Mouse (Mus musculus) ES-E14 (cell line): ENCODE measurements at regions not wholly inside any gene's neighbourhood (a gene's known extent, or its start where the extent isn't known, plus 50 kb on each side); places are given as distances from the start of the nearest gene placed in this dataset.

Experiments used
- DNase-seq: peaks from one replicate; pipeline ENCODE4 v3.0.0-alpha.2; 2013; ENCODE audit warnings: low read depth, low spot score
- H3K27ac ChIP-seq: 2 replicates; pipeline ENCODE4 v1.5.1; 2012; ENCODE audit warnings: low read depth, mild to moderate bottlenecking, low read length, moderate library complexity, mixed read lengths; ENCODE audit not compliant: poor library complexity, insufficient read depth, severe bottlenecking
- H3K36me3 ChIP-seq: 2 replicates; pipeline ENCODE4 v1.6.1; 2012; ENCODE audit warnings: mild to moderate bottlenecking, low read length, moderate library complexity, mixed read lengths; ENCODE audit not compliant: control insufficient read depth, poor library complexity, insufficient read depth, severe bottlenecking
- H3K4me1 ChIP-seq, 2 experiments: fragments of 150-350 bp in 1 of 2; sonication (generic) in 1 of 2; 2 replicates each; pipeline ENCODE4 v1.6.1; 2012; ENCODE audit warnings: low read length in 2 of 2, mild to moderate bottlenecking in 1 of 2, mixed read lengths in 1 of 2; ENCODE audit not compliant: control insufficient read depth in 2 of 2, insufficient read depth in 2 of 2, poor library complexity in 1 of 2
- H3K4me3 ChIP-seq, 2 experiments: fragments of 150-350 bp in 1 of 2; sonication (generic) in 1 of 2; 2 replicates each; pipeline ENCODE4 v1.5.1; 2012; ENCODE audit warnings: low read length in 2 of 2, low read depth in 1 of 2, mild to moderate bottlenecking in 1 of 2, mixed read lengths in 1 of 2; ENCODE audit not compliant: insufficient read depth in 1 of 2, poor library complexity in 1 of 2, severe bottlenecking in 1 of 2
- H3K9ac ChIP-seq: 2 replicates; pipeline ENCODE4 v1.6.1; 2012; ENCODE audit warnings: low read depth, mild to moderate bottlenecking, low read length, mixed read lengths; ENCODE audit not compliant: poor library complexity, insufficient read depth, severe bottlenecking
- H3K9me3 ChIP-seq: fragments of 150-350 bp; sonication (generic); 2 replicates; pipeline ENCODE4 v1.6.1; 2012; ENCODE audit warnings: low read depth, mild to moderate bottlenecking, low read length; ENCODE audit not compliant: control insufficient read depth, insufficient read depth
- CHD2 ChIP-seq: IDR thresholded peaks from 2 replicates; pipeline ENCODE4 v1.6.1; 2014; ENCODE audit warnings: mild to moderate bottlenecking, low read depth, low read length, inconsistent platforms
- HCFC1 ChIP-seq: IDR thresholded peaks from 2 replicates; pipeline ENCODE4 v1.6.1; 2012; ENCODE audit warnings: low read length, inconsistent platforms, borderline replicate concordance; ENCODE audit not compliant: insufficient read depth
- MAFK ChIP-seq: IDR thresholded peaks from 2 replicates; pipeline ENCODE4 v1.6.1; 2014; ENCODE audit warnings: mild to moderate bottlenecking, low read depth, low read length, inconsistent platforms; ENCODE audit not compliant: insufficient read depth
- ZC3H11A ChIP-seq: IDR thresholded peaks from 2 replicates; pipeline ENCODE4 v1.6.1; 2012; ENCODE audit warnings: low read depth, mild to moderate bottlenecking, inconsistent platforms, low read length, borderline replicate concordance
- ZNF384 ChIP-seq: IDR thresholded peaks from 2 replicates; pipeline ENCODE4 v1.6.1; 2012; ENCODE audit warnings: low read depth, low read length, inconsistent platforms
- in situ Hi-C, 2 experiments: fragments of 600-800 bp; cut with MboI; formaldehyde crosslinking; loops; one replicate each; pipeline ENCODE4 v1.15.1; 2025; ENCODE audit warnings: low sequenced_read_pairs in 2 of 2, inconsistent platforms in 1 of 2; ENCODE audit not compliant: unreplicated experiment in 2 of 2

GRCm38 (mm10) chr10:111608385-111609093 lies 102.5 kb downstream of the Phlda1 start:
- H3K9me3 ChIP-seq: no peaks in the 10 kb centered on the region
- no peak for TF ChIP-seq CHD2
- TF ChIP-seq MAFK: no peak
- TF ChIP-seq ZNF384: no peak
- no peak for TF ChIP-seq HCFC1
- TF ChIP-seq ZC3H11A: no peak
- no peak overlapping the region for H3K4me3 ChIP-seq
- H3K36me3 ChIP-seq: no peaks in the 10 kb centered on the region
- in situ Hi-C loops: no loop called here
- H3K4me1 ChIP-seq: no peaks in the 10 kb centered on the region
- no peak for DNase-seq
- H3K9ac ChIP-seq: no peak overlapping the region
- no peak overlapping the region for H3K27ac ChIP-seq

GRCm38 (mm10) chr10:111609889-111610288 lies 103.8 kb downstream of the Phlda1 start:
- Histone ChIP-seq H3K9me3 (no peaks in the 10 kb centered on the region), H3K27ac (no peak overlapping the region), H3K9ac (no peak overlapping the region), H3K4me1 (no peaks in the 10 kb centered on the region), H3K36me3 (no peaks in the 10 kb centered on the region), H3K4me3 (no peak overlapping the region)
- DNase-seq: no peak
- TF ChIP-seq ZC3H11A: no peak
- no peak for TF ChIP-seq ZNF384
- no peak for TF ChIP-seq HCFC1
- TF ChIP-seq MAFK: no peak
- TF ChIP-seq CHD2: no peak
- in situ Hi-C loops: no loop called here

GRCm38 (mm10) chr10:111619627-111620270 lies 113.7 kb downstream of the Phlda1 start:
- H3K4me3 ChIP-seq: no peak overlapping the region
- H3K27ac ChIP-seq: no peak overlapping the region
- in situ Hi-C loops: no loop called here
- DNase-seq: no peak
- no peaks in the 10 kb centered on the region for H3K9me3 ChIP-seq
- H3K4me1 ChIP-seq: peaks cover 0 to 3% of the 10 kb centered on the region in 2 experiments; a peak in 2 of 4 replicates
- no peaks in the 10 kb centered on the region for H3K36me3 ChIP-seq
- H3K9ac ChIP-seq: no peak overlapping the region
- no peak for TF ChIP-seq ZNF384
- TF ChIP-seq CHD2: no peak
- TF ChIP-seq ZC3H11A: no peak
- TF ChIP-seq MAFK: no peak
- TF ChIP-seq HCFC1: no peak

GRCm38 (mm10) chr10:111620927-111621676 lies 115.0 kb downstream of the Phlda1 start:
- in situ Hi-C loops: no loop called here
- Histone ChIP-seq H3K4me3 (no peak overlapping the region), H3K9ac (no peak overlapping the region), H3K4me1 (peaks cover 0 to 9% of the 10 kb centered on the region in 2 experiments; a peak in 2 of 4 replicates), H3K36me3 (no peaks in the 10 kb centered on the region), H3K9me3 (no peaks in the 10 kb centered on the region), H3K27ac (no peak overlapping the region)
- no peak for DNase-seq
- TF ChIP-seq ZC3H11A (no peak), ZNF384 (no peak), CHD2 (no peak), MAFK (no peak), HCFC1 (no peak)
